In genomic region chr3:25143555-25144311, GRCm38 (mm10) we compare ENCODE assay signal across 9 mouse cellular contexts. TPM values are rescaled to one million over a fixed set of nuclear protein-coding genes. Genes with fewer than 3 reads are reported as not detected.
A peak's percentile ranks its signal among the peaks of the same experiment; 100 is the strongest.
DNase-seq lines count a peak whose midpoint lies in the region; ATAC-seq and TF ChIP-seq lines count a peak whose summit lies in the region.
"Had no signal": no experiment of that assay in that cellular context is flagged by ENCODE, and none has a peak within 500 bp of the region (broad histone marks: within the 10 kb centered on the region; RNA-seq: fewer than 3 reads in every experiment).

Naaladl2 (minus strand) TSS chr3:25144261.

- intact Hi-C loops in heart, postnatal 36 days (cut with DNase I), result no loop called here

- TF ChIP-seq CTCF in forebrain, postnatal 0 days (IDR thresholded peaks at IDR 0.05; ENCODE audit: low read depth), result peak; percentile 39
- TF ChIP-seq CTCF in lung, adult 2 months (IDR thresholded peaks at IDR 0.05; ENCODE audit: insufficient read depth, low read length), result no peak

- H3K27ac ChIP-seq in forebrain, postnatal 0 days (ENCODE audit: low read depth, low read length), result peak within 1 kb of the TSS; percentile 83

- H3K27me3 ChIP-seq in forebrain, postnatal 0 days (ENCODE audit: insufficient read depth, low read length), result no peaks in the 10 kb centered on the region

- ATAC-seq in forebrain, postnatal 0 days, result peak; percentile 94
- no peak for ATAC-seq in activated CD4-positive, CD25-positive, alpha-beta regulatory T cell, adult 4 months

- H3K4me3 ChIP-seq in forebrain, postnatal 0 days (ENCODE audit: low read depth, low read length), result peak within 1 kb of the TSS; percentile 77
- peak within 1 kb of the TSS; percentile 23 for H3K4me3 ChIP-seq in lung, adult 2 months (replicated peaks; ENCODE audit: extremely low read depth, low read depth, low read length)

- under 1% methylated on average over 86 of the region's 93 CpGs for WGBS in forebrain, postnatal 0 days
- 3% methylated on average over 93 of the region's 93 CpGs for WGBS in lung, adult 2 months

- H3K9me3 ChIP-seq in forebrain, postnatal 0 days (ENCODE audit: low read length), result no peaks in the 10 kb centered on the region

- peak within 1 kb of the TSS; percentile 75 for H3K4me2 ChIP-seq in forebrain, postnatal 0 days (ENCODE audit: low read depth)

- peak within 1 kb of the TSS; percentile 82 for H3K9ac ChIP-seq in forebrain, postnatal 0 days

- H3K36me3 ChIP-seq in forebrain, postnatal 0 days (ENCODE audit: insufficient read depth), result no peaks in the 10 kb centered on the region

- no peak for TF ChIP-seq POLR2A in lung, adult 2 months (IDR thresholded peaks at IDR 0.05; ENCODE audit: borderline replicate concordance, extremely low read depth, low read depth, low read length)

- 0 out of 2 replicates have a peak, but pooled peaks cover 5% of the 10 kb centered on the region for H3K4me1 ChIP-seq in forebrain, postnatal 0 days (ENCODE audit: insufficient read depth)
- no peaks in the 10 kb centered on the region for H3K4me1 ChIP-seq in lung, adult 2 months (ENCODE audit: control insufficient read depth, insufficient read depth, low read length)

- peak; percentile 52 for DNase-seq in ES-CJ7 (ENCODE audit: low read depth, low spot score)
- peak; percentile 66 to 82 for DNase-seq in cerebellum, adult 18-20 months
- peak; percentile 79 for DNase-seq in forebrain, postnatal 0 days
- DNase-seq in heart, postnatal 36 days, result peak; percentile 37 to 49
- peak; percentile 65 for DNase-seq in layer of hippocampus, adult 9-11 months
- peak; percentile 22 for DNase-seq in lung, adult 2 months
- peak; percentile 80 for DNase-seq in retina, embryonic 14.5 days (ENCODE audit: low spot score)

RNA-seq across cellular contexts. Expression of gene Naaladl2, which starts in this region (rescaled TPM):
- 0.62 and 1.4 TPM in 2 replicates for total RNA-seq in forebrain, postnatal 0 days (2014; rRNA removed)
- polyA plus RNA-seq in forebrain, postnatal 0 days (2015; fragmentation: Nextera tagmentation; extraction: Ambion mirVana), result 0.45 and 0.65 TPM in 2 replicates
- total RNA-seq in heart, postnatal 36 days (2021), result under 1 TPM; 0.36 to 0.65 TPM
- 0.45 and 0.64 TPM in 2 replicates for polyA plus RNA-seq in lung, adult 2 months (2012; rRNA removed)
- not detected for polyA plus RNA-seq in activated CD4-positive, CD25-positive, alpha-beta regulatory T cell, adult 4 months (2017; shearing (Covaris generic))
- total RNA-seq: MEL had no signal

Comparison
In these comparisons a context has a peak if more than half of its experiments do, and no peak if none do; other contexts are left out.
1. Peak in DNase-seq in heart, postnatal 36 days; RNA of the gene not detected or under 1 TPM.
2. Peak in DNase-seq and H3K4me3 ChIP-seq in lung, adult 2 months; RNA of the gene not detected or under 1 TPM.
3. DNase-seq: peak in every context shown above with its lines; median percentile 80 in retina, embryonic 14.5 days; 79 in forebrain, postnatal 0 days; 74 in cerebellum, adult 18-20 months; 65 in layer of hippocampus, adult 9-11 months; 52 in ES-CJ7; 43 in heart, postnatal 36 days; 22 in lung, adult 2 months.